Mouse (Mus musculus) CH12.LX (cell line): ENCODE measurements around the gene Taf8. TPM values are rescaled to one million over a fixed set of nuclear protein-coding genes. Genes with fewer than 3 reads are reported as not detected.
A peak's percentile ranks its signal among the peaks of the same experiment; 100 is the strongest.

Experiments used
- DNase-seq: peaks from one replicate; pipeline ENCODE4 v3.0.0-alpha.2; 2013; ENCODE audit errors: extremely low read depth
- H3K27ac ChIP-seq: 2 replicates; pipeline ENCODE4 v1.5.1; 2012; ENCODE audit warnings: low read depth, mild to moderate bottlenecking, control low read depth, moderate library complexity; ENCODE audit not compliant: insufficient read depth
- H3K27me3 ChIP-seq: replicated peaks from 2 replicates; pipeline ENCODE3; 2012; ENCODE audit warnings: inconsistent platforms
- H3K36me3 ChIP-seq, 2 experiments: replicated peaks in 1 of 2; 2 replicates each; pipeline versions ENCODE3 to v1.6.1; 2012; ENCODE audit warnings: inconsistent platforms in 1 of 2, low read length in 1 of 2, mild to moderate bottlenecking in 1 of 2, mixed read lengths in 1 of 2, moderate library complexity in 1 of 2; ENCODE audit not compliant: control insufficient read depth in 1 of 2, insufficient read depth in 1 of 2
- H3K4me1 ChIP-seq, 2 experiments: 2 replicates each; pipeline ENCODE4 v1.6.1; 2012; ENCODE audit warnings: inconsistent platforms in 1 of 2, moderate library complexity in 1 of 2; ENCODE audit not compliant: insufficient read depth in 2 of 2, control insufficient read depth in 1 of 2
- H3K4me2 ChIP-seq: 2 replicates; pipeline ENCODE4 v1.6.1; 2012; ENCODE audit warnings: low read depth, mild to moderate bottlenecking, control low read depth; ENCODE audit not compliant: poor library complexity, insufficient read depth, severe bottlenecking
- H3K4me3 ChIP-seq, 3 experiments: fragments of 150-350 bp in 1 of 3; sonication (generic) in 1 of 3; replicated peaks in 1 of 3; 2 replicates each; pipeline versions ENCODE3 to v1.5.1; 2011 to 2012; ENCODE audit warnings: low read depth in 2 of 3, low read length in 2 of 3, mild to moderate bottlenecking in 2 of 3, moderate library complexity in 2 of 3, control low read depth in 1 of 3, improper control_type of control experiment in 1 of 3, inconsistent platforms in 1 of 3, mixed read lengths in 1 of 3; ENCODE audit not compliant: poor library complexity in 1 of 3
- H3K79me2 ChIP-seq: replicated peaks from 2 replicates; pipeline ENCODE4 v1.6.1; 2012; ENCODE audit warnings: mild to moderate bottlenecking, moderate library complexity; ENCODE audit not compliant: control insufficient read depth, poor library complexity, insufficient read depth, severe bottlenecking; ENCODE audit errors: extremely low read depth
- H3K9ac ChIP-seq: 2 replicates; pipeline ENCODE4 v1.6.1; 2012; ENCODE audit warnings: low read depth, mild to moderate bottlenecking, control low read depth, moderate library complexity; ENCODE audit not compliant: insufficient read depth
- H3K9me3 ChIP-seq: replicated peaks from 2 replicates; pipeline ENCODE3; 2012; ENCODE audit warnings: low read length, inconsistent platforms, mixed read lengths
- CHD1 ChIP-seq: IDR thresholded peaks from 2 replicates; pipeline ENCODE4 v1.6.1; 2012; ENCODE audit warnings: low read depth, low read length, improper control_type of control experiment, inconsistent platforms
- CHD2 ChIP-seq: IDR thresholded peaks from 2 replicates; pipeline ENCODE4 v1.6.1; 2011; ENCODE audit warnings: low read length, improper control_type of control experiment
- CTCF ChIP-seq, 2 experiments: IDR thresholded peaks in 1 of 2; conservative IDR thresholded peaks in 1 of 2; 2 replicates each; pipeline ENCODE4 v1.5.1; 2011 to 2012; ENCODE audit warnings: low read depth in 2 of 2, low read length in 2 of 2, improper control_type of control experiment in 1 of 2, inconsistent platforms in 1 of 2, mild to moderate bottlenecking in 1 of 2, moderate library complexity in 1 of 2
- ELF1 ChIP-seq: IDR thresholded peaks from 2 replicates; pipeline ENCODE4 v1.6.1; 2014; ENCODE audit warnings: low read depth, mild to moderate bottlenecking, inconsistent platforms, low read length, improper control_type of control experiment
- EP300 ChIP-seq: IDR thresholded peaks from 2 replicates; pipeline ENCODE4 v1.6.1; 2011; ENCODE audit warnings: low read length, improper control_type of control experiment
- ETS1 ChIP-seq: conservative IDR thresholded peaks from 2 replicates; pipeline ENCODE4 v1.6.1; 2012; ENCODE audit warnings: low read depth, mild to moderate bottlenecking, inconsistent platforms, low read length, improper control_type of control experiment, moderate library complexity
- GABPA ChIP-seq: IDR thresholded peaks from 2 replicates; pipeline ENCODE4 v1.6.1; 2012; ENCODE audit warnings: low read depth, low read length, improper control_type of control experiment, inconsistent platforms; ENCODE audit not compliant: insufficient replicate concordance
- HCFC1 ChIP-seq: IDR thresholded peaks from 2 replicates; pipeline ENCODE4 v1.6.1; 2012; ENCODE audit warnings: low read depth, mild to moderate bottlenecking, inconsistent platforms, low read length, improper control_type of control experiment
- IRF4 ChIP-seq: IDR thresholded peaks from 2 replicates; pipeline ENCODE4 v1.6.1; 2014; ENCODE audit warnings: low read depth, mild to moderate bottlenecking, inconsistent platforms, low read length, improper control_type of control experiment
- MAFK ChIP-seq: IDR thresholded peaks from 2 replicates; pipeline ENCODE4 v1.6.1; 2011; ENCODE audit warnings: low read length, improper control_type of control experiment; ENCODE audit not compliant: insufficient replicate concordance
- MAX ChIP-seq: IDR thresholded peaks from 2 replicates; pipeline ENCODE4 v1.6.1; 2011; ENCODE audit warnings: low read length, improper control_type of control experiment
- MEF2A ChIP-seq: IDR thresholded peaks from 2 replicates; pipeline ENCODE4 v1.6.1; 2014; ENCODE audit warnings: low read depth, mild to moderate bottlenecking, inconsistent platforms, low read length, improper control_type of control experiment, borderline replicate concordance
- MXI1 ChIP-seq: IDR thresholded peaks from 2 replicates; pipeline ENCODE4 v1.6.1; 2011; ENCODE audit warnings: mild to moderate bottlenecking, low read depth, low read length, improper control_type of control experiment
- MYC ChIP-seq: IDR thresholded peaks from 2 replicates; pipeline ENCODE4 v1.6.1; 2011; ENCODE audit warnings: low read depth, mild to moderate bottlenecking, improper control_type of control experiment, low read length
- NRF1 ChIP-seq: IDR thresholded peaks from 2 replicates; pipeline ENCODE4 v1.6.1; 2014; ENCODE audit warnings: low read depth, mild to moderate bottlenecking, inconsistent platforms, low read length, improper control_type of control experiment, moderate library complexity
- PAX5 ChIP-seq: IDR thresholded peaks from 2 replicates; pipeline ENCODE4 v1.6.1; 2012; ENCODE audit warnings: low read length, inconsistent platforms, mixed read lengths
- POLR2A ChIP-seq: IDR thresholded peaks from 2 replicates; pipeline ENCODE4 v1.6.1; 2011; ENCODE audit warnings: low read depth, mild to moderate bottlenecking, improper control_type of control experiment, low read length
- POLR2AphosphoS2 ChIP-seq: IDR thresholded peaks from 2 replicates; pipeline ENCODE4 v1.6.1; 2011; ENCODE audit warnings: low read depth, low read length, improper control_type of control experiment
- RAD21 ChIP-seq: IDR thresholded peaks from 2 replicates; pipeline ENCODE4 v1.6.1; 2011; ENCODE audit warnings: low read depth, mild to moderate bottlenecking, low read length, improper control_type of control experiment, moderate library complexity
- RCOR1 ChIP-seq: conservative IDR thresholded peaks from 2 replicates; pipeline ENCODE4 v1.6.1; 2012; ENCODE audit warnings: low read depth, mild to moderate bottlenecking, inconsistent platforms, low read length, improper control_type of control experiment
- SIN3A ChIP-seq: IDR thresholded peaks from 2 replicates; pipeline ENCODE4 v1.6.1; 2012; ENCODE audit warnings: low read length, improper control_type of control experiment, inconsistent platforms
- SMC3 ChIP-seq: IDR thresholded peaks from 2 replicates; pipeline ENCODE4 v1.6.1; 2011; ENCODE audit warnings: low read depth, low read length, improper control_type of control experiment
- TCF12 ChIP-seq: IDR thresholded peaks from 2 replicates; pipeline ENCODE4 v1.6.1; 2014; ENCODE audit warnings: low read depth, mild to moderate bottlenecking, inconsistent platforms, low read length, improper control_type of control experiment
- UBTF ChIP-seq: IDR thresholded peaks from 2 replicates; pipeline ENCODE4 v1.6.1; 2012; ENCODE audit warnings: low read depth, mild to moderate bottlenecking, inconsistent platforms, low read length, improper control_type of control experiment, moderate library complexity
- USF1 ChIP-seq: IDR thresholded peaks from 2 replicates; pipeline ENCODE4 v1.6.1; 2014; ENCODE audit warnings: low read depth, mild to moderate bottlenecking, inconsistent platforms, low read length, improper control_type of control experiment
- USF2 ChIP-seq: conservative IDR thresholded peaks from 2 replicates; pipeline ENCODE4 v1.6.1; 2011; ENCODE audit warnings: low read depth, low read length, improper control_type of control experiment
- ZC3H11A ChIP-seq: IDR thresholded peaks from 2 replicates; pipeline ENCODE4 v1.6.1; 2012; ENCODE audit warnings: low read depth, mild to moderate bottlenecking, inconsistent platforms, low read length, improper control_type of control experiment
- ZKSCAN1 ChIP-seq: IDR thresholded peaks from 2 replicates; pipeline ENCODE4 v1.6.1; 2012; ENCODE audit warnings: low read depth, inconsistent platforms, low read length, improper control_type of control experiment, borderline replicate concordance
- ZNF384 ChIP-seq: IDR thresholded peaks from 2 replicates; pipeline ENCODE4 v1.6.1; 2012; ENCODE audit warnings: low read depth, low read length, improper control_type of control experiment, inconsistent platforms
- dilution Hi-C: fragments of 300-500 bp; cut with MboI; formaldehyde crosslinking; loops from 2 replicates; pipeline ENCODE4 v1.14.3; 2020; ENCODE audit warnings: low sequenced_read_pairs; ENCODE audit not compliant: extremely low pct_unique_long_range_greater_than_20kb, extremely low pct_ligation_motif_present
- in situ Hi-C: fragments of 300-500 bp; cut with MboI; formaldehyde crosslinking; loops from 3 replicates; pipeline ENCODE4 v1.14.3; 2019; ENCODE audit warnings: low sequenced_read_pairs, low pct_ligation_motif_present, low pct_unique_long_range_greater_than_20kb, mixed read lengths
- polyA plus RNA-seq: library from polyadenylated mRNA; unstranded; fragments of >175 nt; gene quantifications from 2 replicates; pipeline ENCODE4 v1.2.1, GENCODE M21; 2012; ENCODE audit warnings: low read depth; ENCODE audit not compliant: insufficient read length
- total RNA-seq, 2 experiments: library from RNA; depleted of rRNA; stranded (reverse); fragments of 300-350 nt in 1 of 2; fragments of >200 nt in 1 of 2; gene quantifications; 2 replicates each; pipeline ENCODE4 v1.2.3; 2012 to 2014

The Taf8 gene
- total and polyA plus RNA-seq, 3 experiments, result 16.9 to 18.0 (median 17.0) TPM

GRCm38 (mm10) chr17:47482401-47482800 is 19.7 kb downstream of the Taf8 start:
- Histone ChIP-seq H3K4me2 (no peak overlapping the region), H3K36me3 (peaks cover 0 to 7% of the 10 kb centered on the region in 2 experiments), H3K27me3 (peaks cover 2% of the 10 kb centered on the region), H3K4me1 (peaks cover 19 to 33% of the 10 kb centered on the region in 2 experiments), H3K9me3 (no peaks in the 10 kb centered on the region), H3K79me2 (no peaks in the 10 kb centered on the region)
- peak; percentile 75 for DNase-seq
- in situ Hi-C loops (no loop called here), dilution Hi-C loops (no loop called here)
- TF ChIP-seq POLR2A, result no peak
- TF ChIP-seq SIN3A, result no peak
- no peak for TF ChIP-seq NRF1
- TF ChIP-seq ZKSCAN1, result no peak
- no peak for TF ChIP-seq POLR2AphosphoS2
- no peak for TF ChIP-seq MAX
- no peak for TF ChIP-seq PAX5
- TF ChIP-seq ETS1, result no peak
- no peak for TF ChIP-seq MAFK
- TF ChIP-seq CHD2, result no peak
- TF ChIP-seq USF1, result no peak
- no peak for TF ChIP-seq GABPA
- no peak for TF ChIP-seq HCFC1
- TF ChIP-seq MEF2A, result no peak
- TF ChIP-seq ZNF384, result no peak
- TF ChIP-seq ELF1, result no peak
- TF ChIP-seq CTCF (conservative IDR thresholded peaks at IDR 0.05 in 1 of 2, IDR thresholded peaks at IDR 0.05 in 1 of 2; ENCODE audit: low read depth in 2 of 2, low read length in 2 of 2), result peak; percentile 87
- no peak for TF ChIP-seq MYC
- no peak for TF ChIP-seq UBTF
- no peak for TF ChIP-seq TCF12
- no peak for TF ChIP-seq EP300
- TF ChIP-seq MXI1, result no peak
- peak; percentile 48 for TF ChIP-seq ZC3H11A
- TF ChIP-seq RAD21, result peak; percentile 82
- no peak for TF ChIP-seq RCOR1
- TF ChIP-seq CHD1, result no peak
- TF ChIP-seq USF2, result no peak
- peak; percentile 35; the same call in 1 of the 2 replicates for TF ChIP-seq IRF4
- peak; percentile 86 for TF ChIP-seq SMC3
- TF ChIP-seq, all 38 proteins: peak for 5
- Histone ChIP-seq H3K9ac (no peak overlapping the region), H3K27ac (no peak overlapping the region), H3K4me3 (no peak overlapping the region)
